Mouse (Mus musculus) CD8-positive naive resting alpha-beta T cell, adult 57 days (primary cell): ENCODE results near the gene Atp5d. TPM values are rescaled to one million over a fixed set of nuclear protein-coding genes. Genes with fewer than 3 reads are reported as not detected.

Experiments
- total RNA-seq: library from RNA; stranded (reverse); gene quantifications from one replicate; pipeline ENCODE4 v1.2.4, GENCODE M21; 2023

Gene Atp5d
- 159 TPM for total RNA-seq

DNA sequence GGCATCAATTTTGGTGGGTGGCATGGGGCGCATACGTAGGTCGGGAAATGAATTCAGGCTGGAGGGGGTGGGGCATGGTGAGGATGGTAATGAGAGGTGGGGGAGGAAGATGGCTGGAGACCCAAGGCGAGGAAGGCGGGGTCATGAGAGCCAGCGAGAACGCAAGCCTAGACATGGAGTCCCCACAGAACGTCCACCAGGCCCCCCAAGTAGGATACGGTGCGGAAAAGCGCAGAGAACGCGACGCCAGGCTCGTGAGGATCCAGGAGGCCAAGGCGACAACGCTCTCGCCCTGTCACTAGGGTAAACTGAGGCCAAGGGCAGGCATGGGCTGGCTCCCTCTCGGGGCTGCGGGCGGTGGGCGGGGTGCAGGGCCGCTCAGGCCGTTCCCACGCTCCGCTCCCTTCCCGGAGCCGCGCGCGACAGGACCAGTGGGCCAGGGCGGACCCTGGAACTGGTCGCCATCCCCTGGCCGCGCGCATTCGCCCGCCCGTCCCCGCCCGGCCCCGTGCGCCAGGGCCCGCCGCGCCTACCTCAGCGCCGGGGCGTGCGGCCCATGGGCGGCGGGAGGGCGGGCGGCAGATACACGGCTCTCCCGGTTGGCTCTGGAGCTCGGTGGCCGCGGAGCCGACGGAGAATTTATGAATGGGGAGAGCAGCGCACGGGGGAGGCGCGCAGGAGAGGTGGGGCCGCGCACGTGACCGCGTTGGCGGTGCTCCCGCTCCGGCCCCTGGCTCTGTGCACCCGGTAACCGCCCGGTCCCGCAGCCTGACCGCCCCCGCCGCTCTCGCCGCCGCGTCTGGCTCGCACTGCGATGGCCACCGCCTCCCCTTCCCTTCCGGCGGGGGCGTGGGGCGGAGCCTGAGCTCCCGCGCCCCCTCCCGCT lies at the start of gene Atp5d:
Gene Atp5d (plus strand): TSS at position 80 of the 886 bp plus-strand sequence.

DNA sequence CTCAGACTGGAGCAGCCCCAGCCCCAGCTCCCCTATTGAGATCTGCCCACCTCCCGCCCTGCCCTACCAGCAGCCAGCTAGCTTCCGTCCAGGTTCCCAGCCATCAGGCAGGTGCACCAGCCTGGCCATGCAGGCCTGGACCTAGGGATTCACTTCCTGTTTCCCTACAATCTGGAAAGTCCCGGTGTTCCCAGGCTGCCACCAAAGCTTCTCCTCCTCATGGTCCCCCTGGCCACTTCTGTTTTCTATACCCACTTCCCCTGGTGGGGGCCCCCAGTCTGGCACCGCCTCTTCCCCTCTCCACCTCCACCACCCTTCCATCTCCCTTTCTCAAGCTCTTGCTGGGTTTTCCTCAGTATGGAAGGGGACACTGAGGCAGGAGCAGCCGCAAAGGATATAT lies 33.0 kb upstream of the Atp5d start, which contains the start of gene Sbno2:
Gene Sbno2 (minus strand): TSS at position 112 of the 400 bp plus-strand sequence.

DNA sequence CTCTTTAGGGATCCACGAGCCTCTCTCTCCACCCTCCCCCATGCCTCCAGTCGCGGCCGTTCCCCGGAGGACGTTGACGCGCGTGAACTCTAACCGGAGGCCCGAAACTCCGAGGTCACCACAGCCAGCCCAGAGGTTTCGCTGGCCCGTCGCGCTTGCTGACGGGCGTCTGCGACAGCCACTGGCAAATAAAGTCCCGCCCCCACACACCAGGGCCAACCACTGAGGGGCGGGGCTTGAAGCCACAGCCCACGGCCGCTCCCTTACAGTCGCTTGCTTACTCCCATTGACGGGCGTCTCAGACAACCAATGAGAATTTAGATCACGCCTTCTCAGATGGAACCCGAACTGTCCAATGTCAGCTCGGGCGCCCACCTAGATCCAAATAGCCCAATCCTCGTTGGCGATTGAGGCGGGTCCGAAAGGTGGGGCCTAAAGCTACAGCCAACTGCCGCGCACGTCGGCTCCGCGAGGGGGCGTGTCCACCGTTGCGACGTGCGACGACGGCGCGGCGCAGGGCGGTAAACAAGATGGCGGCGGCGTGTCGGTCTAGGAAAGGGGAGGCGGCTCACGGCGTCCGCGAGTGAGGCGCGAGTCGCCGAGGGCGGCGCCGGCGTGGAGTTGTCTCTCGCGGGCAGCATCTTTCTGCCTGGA lies 23.0 kb upstream of the Atp5d start, which contains the start of gene Stk11:
Gene Stk11 (plus strand): TSS at position 514 of the 654 bp plus-strand sequence.

DNA sequence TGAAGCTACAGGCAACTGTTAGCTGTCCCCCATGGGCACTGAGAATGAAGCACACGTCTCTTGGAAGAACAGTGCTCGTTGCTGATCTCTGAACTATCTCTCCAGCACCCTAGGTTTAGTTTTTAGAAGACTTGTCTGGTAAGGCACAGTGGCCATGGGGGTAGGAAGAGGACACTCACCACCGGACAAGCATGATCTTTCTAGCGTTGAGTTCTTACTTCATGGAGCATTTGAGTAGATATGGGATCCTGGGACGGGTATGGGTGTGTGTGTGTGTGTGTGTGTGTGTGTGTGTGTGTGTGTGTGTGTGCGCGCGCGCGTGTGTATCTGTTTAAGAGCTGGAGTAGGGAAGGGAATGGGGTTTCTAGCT lies 2.2 kb downstream of the Atp5d start, which contains the start of gene Cbarp:
Gene Cbarp (minus strand): TSS at position 170 of the 370 bp plus-strand sequence.

DNA sequence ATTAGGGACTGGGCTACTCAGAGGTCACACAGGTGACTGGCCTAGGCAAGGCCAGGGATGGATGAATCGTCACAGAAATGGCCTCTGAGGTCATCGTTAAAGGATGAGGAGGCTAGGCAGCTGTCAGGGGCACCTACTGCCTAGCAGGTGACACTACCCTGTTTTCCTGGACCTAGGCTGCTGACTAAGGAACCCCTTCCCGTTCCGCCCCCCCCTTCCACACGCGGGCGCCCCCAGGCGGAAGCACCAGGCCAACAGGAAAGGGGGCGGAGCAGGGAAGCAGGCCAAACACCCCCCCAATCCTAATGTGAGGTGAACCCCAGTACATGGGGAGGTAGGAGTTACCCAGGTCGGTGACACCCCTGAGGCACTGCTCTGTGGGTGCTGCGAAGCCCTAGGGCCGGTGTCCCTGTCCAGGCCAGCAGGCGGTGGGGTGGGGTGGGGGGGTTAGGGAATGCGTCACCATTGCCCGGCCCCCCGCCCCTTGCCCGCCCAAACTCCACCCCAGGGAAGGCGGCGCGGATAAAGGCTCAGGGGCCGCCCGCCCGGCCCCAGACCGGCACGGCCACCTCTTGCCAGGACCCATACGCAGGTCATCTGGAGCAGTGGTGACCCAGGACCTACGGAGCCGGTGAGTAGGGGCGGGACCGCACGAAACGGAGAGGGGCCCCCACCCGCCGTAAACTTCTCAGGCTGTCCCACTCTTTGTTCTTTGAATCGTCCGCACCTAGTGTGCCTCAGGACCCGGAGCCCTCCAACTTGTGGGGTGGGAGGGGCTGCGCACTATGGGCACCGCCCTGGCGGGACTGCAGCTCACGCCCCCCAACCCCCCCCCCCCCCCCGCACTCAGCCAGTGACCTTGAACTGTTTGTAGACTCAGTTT lies 9.5 kb downstream of the Atp5d start, which contains the start of gene Midn:
Gene Midn (plus strand): TSS at position 554 of the 883 bp plus-strand sequence.

DNA sequence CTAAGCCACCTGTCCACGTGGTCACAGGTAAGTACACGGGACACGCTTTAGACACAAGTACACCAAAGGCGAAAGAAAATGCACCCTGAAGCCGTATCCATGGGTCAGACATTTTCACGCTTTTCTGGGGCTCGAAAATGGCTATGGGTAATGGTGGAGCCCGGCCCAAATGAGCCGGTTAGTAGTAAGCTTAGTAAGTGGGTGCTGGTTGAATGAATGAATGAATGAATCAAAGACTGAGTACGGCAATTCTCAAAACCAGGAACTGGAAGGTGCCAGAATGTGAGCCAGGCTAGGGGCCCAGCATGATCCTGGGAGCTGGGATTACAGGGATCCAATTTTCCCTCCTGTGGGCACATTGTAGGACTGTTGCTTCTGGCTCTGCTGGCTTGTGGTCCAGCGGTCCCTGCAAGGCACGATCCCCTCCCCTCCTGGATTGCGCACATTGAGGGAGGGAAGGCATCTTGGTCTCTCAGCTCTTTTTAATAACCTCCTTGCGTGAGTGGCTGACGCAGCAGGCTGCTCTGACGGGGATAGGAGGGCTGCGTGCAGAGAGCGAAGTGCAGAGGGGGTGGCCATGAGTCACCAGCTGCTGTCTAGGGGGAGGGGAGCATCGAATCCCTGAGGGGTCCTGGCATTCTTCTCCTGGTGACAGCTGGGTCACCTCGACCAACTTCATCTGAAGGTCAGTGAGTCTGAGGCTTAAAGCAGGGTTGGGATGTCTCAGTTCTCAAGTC lies 27.1 kb downstream of the Atp5d start, which contains the start of gene Cirbp:
Gene Cirbp (plus strand): TSS at position 594 of the 737 bp plus-strand sequence.

DNA sequence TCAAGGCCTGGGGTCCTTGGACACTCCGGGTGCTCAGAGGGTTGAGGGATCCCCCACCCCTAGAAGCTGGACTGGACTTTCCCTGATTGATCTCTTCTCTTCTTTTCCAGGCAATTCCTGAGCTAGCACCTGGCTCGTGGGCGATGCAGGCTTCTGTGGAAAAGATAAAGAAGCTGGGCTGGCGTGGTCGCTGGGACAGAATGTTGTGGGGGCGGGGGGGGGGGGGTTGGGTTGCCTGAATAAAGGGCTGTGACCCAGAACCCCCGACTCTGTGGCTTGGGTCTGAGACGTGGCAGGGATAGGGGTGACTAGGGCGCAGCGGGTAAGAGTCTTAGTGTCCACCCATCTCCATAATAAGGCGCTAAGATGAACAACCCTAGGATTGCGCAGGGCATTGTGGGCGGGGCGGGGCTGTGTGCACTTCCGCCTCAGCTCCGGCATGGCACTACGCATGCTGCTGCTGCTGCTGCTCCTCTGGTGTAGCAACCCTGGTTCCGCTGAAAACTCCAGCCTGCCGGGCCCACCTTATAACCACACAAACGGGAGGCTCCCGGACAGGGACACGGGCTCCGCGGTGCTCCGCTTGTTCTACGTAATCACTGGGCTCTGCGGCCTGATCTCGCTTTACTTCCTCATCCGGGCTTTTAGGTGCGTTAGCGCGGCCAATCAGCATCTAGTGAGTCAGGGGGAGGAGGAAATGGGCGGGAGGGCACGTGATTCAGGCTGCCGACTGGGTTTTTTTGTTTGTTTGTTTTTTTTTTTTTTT lies 34.3 kb downstream of the Atp5d start, which contains the start of gene 1600002K03Rik:
Gene 1600002K03Rik (plus strand): TSS at position 418 of the 766 bp plus-strand sequence.

DNA sequence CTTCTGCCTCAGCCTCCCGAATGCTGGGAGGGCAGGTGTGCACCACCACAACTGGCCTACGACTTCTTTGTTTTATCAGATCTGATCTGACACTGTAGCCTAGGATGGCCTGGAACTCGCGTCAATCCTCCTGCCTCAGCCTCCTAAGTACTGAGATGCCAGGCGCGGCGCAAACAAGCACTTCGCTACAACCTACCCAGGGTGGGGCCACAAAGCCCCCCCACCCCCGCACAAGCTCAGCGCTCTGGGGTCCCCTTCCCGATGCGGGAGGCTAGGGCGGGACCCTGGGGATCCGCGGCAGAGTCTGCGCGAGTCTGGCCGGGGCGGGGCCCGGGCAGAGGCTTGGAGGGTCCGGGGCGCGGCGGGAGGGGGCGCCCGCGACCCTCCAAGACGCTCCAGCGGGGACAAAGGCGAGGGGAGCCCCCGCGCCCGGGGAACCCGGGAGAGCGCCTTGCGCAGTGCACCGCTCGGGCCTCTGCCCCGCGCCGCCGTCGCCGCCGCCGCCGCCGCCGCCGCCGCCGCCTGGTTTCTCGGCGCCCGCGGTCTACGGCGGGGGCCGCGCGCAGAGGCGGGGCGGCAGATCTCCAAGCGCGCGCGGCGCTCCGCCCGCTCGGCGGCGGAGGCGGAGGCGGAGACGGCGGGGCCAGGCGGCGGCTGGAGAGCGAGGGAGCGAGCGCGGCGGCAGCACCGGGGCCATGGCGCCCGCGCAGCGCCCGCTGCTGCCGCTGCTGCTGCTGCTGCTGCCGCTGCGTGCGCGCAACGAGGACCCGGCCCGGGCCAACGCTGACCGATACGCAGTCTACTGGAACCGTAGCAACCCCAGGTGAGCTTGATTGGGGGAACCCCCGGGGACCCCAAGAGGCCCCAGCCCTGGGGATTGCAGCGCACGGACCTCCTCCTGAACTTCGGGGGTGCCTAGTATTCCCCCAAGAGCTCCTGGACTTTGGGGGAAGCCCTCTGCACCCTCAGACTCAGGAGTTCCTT lies 40.9 kb downstream of the Atp5d start, which contains the start of gene Efna2:
Gene Efna2 (plus strand): TSS at position 415 of the 984 bp plus-strand sequence.

Other genes starting within 250 kb of the Atp5d start
- not detected for gene Cfd, start 247.8 kb upstream of the Atp5d start, total RNA-seq
- gene Med16, start 229.7 kb upstream of the Atp5d start, total RNA-seq = 61.6 TPM
- not detected for gene Gm26602, start 227.8 kb upstream of the Atp5d start, total RNA-seq
- 0.73 TPM for gene Kiss1r, start 221.7 kb upstream of the Atp5d start, total RNA-seq
- 102 TPM for gene R3hdm4, start 217.4 kb upstream of the Atp5d start, total RNA-seq
- gene Arid3a, start 211.6 kb upstream of the Atp5d start, total RNA-seq = 7.3 TPM
- gene Wdr18, start 178.5 kb upstream of the Atp5d start, total RNA-seq = 48.8 TPM
- gene Grin3b, start 167.9 kb upstream of the Atp5d start, total RNA-seq = 0.58 TPM
- gene Tmem259, start 154.3 kb upstream of the Atp5d start, total RNA-seq = 142 TPM
- 499 TPM for gene Cnn2, start 150.0 kb upstream of the Atp5d start, total RNA-seq
- 82.9 TPM for gene Abca7, start 142.1 kb upstream of the Atp5d start, total RNA-seq
- 806 TPM for gene Arhgap45, start 122.0 kb upstream of the Atp5d start, total RNA-seq
- 68.7 TPM for gene Polr2e, start 98.8 kb upstream of the Atp5d start, total RNA-seq
- 131 TPM for gene Gpx4, start 91.5 kb upstream of the Atp5d start, total RNA-seq
- gene Sbno2, start 33.1 kb upstream of the Atp5d start, total RNA-seq = 99.0 TPM
- 128 TPM for gene Stk11, start 22.8 kb upstream of the Atp5d start, total RNA-seq
- 24.5 TPM for gene Cbarp, start 2.2 kb downstream of the Atp5d start, total RNA-seq
- 121 TPM for gene Midn, start 9.6 kb downstream of the Atp5d start, total RNA-seq
- gene Cirbp, start 27.4 kb downstream of the Atp5d start, total RNA-seq = 211 TPM
- gene 1600002K03Rik, start 34.3 kb downstream of the Atp5d start, total RNA-seq = 18.5 TPM
- gene Efna2, start 40.9 kb downstream of the Atp5d start, total RNA-seq = not detected
- gene Mum1, start 87.8 kb downstream of the Atp5d start, total RNA-seq = 59.2 TPM
- gene Ndufs7, start 110.5 kb downstream of the Atp5d start, total RNA-seq = 94.3 TPM
- not detected for gene Gamt, start 122.4 kb downstream of the Atp5d start, total RNA-seq
- 161 TPM for gene Dazap1, start 122.9 kb downstream of the Atp5d start, total RNA-seq
- 3,989 TPM for gene Rps15, start 153.8 kb downstream of the Atp5d start, total RNA-seq
- gene Apc2, start 157.3 kb downstream of the Atp5d start, total RNA-seq = not detected
- 23.6 TPM for gene 2310011J03Rik, start 181.9 kb downstream of the Atp5d start, total RNA-seq
- 3.0 TPM for gene Pcsk4, start 190.9 kb downstream of the Atp5d start, total RNA-seq
- 0.24 TPM for gene Reep6, start 191.3 kb downstream of the Atp5d start, total RNA-seq
- gene Adamtsl5, start 209.8 kb downstream of the Atp5d start, total RNA-seq = not detected
- gene Plk5, start 217.8 kb downstream of the Atp5d start, total RNA-seq = not detected
- 6.2 TPM for gene Mex3d, start 249.0 kb downstream of the Atp5d start, total RNA-seq